Mouse (Mus musculus) liver, embryonic 14.5 days (tissue): Measurements from ENCODE around the gene 4930438A08Rik.

Source experiments
- CTCF ChIP-seq: IDR thresholded peaks from 2 replicates; pipeline ENCODE4 v1.5.1; 2016; ENCODE audit warnings: antibody characterized with exemption, low read depth, control low read depth
- EP300 ChIP-seq: IDR thresholded peaks from 2 replicates; pipeline ENCODE4 v1.6.1; 2016; ENCODE audit warnings: antibody characterized with exemption, low read depth

- TF ChIP-seq CTCF (no peak), EP300 (no peak)
Observed at GRCm38 (mm10) chr11:58331149-58331495, 56.5 kb downstream of the 4930438A08Rik start.
